Mouse (Mus musculus) right cerebral cortex, adult 2 months (tissue): Measurements from ENCODE around the gene Olfr866.

ENCODE experiments used
- DNase-seq, 2 experiments: peaks; one replicate each; pipeline ENCODE4 v3.0.0; 2021 to 2022; ENCODE audit warnings: low spot score in 2 of 2

Olfr866 gene

GRCm38 (mm10) chr9:20027935-20028334 is at the start of gene Olfr866:
TSS of gene Olfr866 (minus strand) at chr9:20028035.
- DNase-seq: no peak

GRCm38 (mm10) chr9:20073523-20074177 is 45.8 kb upstream of the Olfr866 start:
- DNase-seq: no peak

GRCm38 (mm10) chr9:20071291-20071690 is 43.5 kb upstream of the Olfr866 start:
- no peak for DNase-seq

- DNase-seq: no peak
Observed at GRCm38 (mm10) chr9:20070236-20070635, 42.4 kb upstream of the Olfr866 start.

GRCm38 (mm10) chr9:20057462-20057861 is 29.6 kb upstream of the Olfr866 start, which contains the start of gene Olfr867:
TSS of gene Olfr867 (minus strand) at chr9:20057562.
- no peak for DNase-seq

GRCm38 (mm10) chr9:20047964-20048363 is 20.1 kb upstream of the Olfr866 start:
- DNase-seq: no peak
